ENCODE assay signal across 8 mouse cellular contexts in genomic region chr8:123066101-123066683, GRCm38 (mm10). TPM values are rescaled to one million over a fixed set of nuclear protein-coding genes. Genes with fewer than 3 reads are reported as not detected.
DNase-seq lines count a peak whose midpoint lies in the region; ATAC-seq and TF ChIP-seq lines count a peak whose summit lies in the region.

No protein-coding gene starts in this region.

- peaks cover 17% of the 10 kb centered on the region; the same call in 1 of the 2 replicates for H3K36me3 ChIP-seq in kidney, embryonic 14.5 days (ENCODE audit: control insufficient read depth, insufficient read depth, low read length)
- H3K36me3 ChIP-seq in forebrain, embryonic 16.5 days (ENCODE audit: control insufficient read depth, insufficient read depth): no peaks in the 10 kb centered on the region; the same call in 1 of the 2 replicates
- no peaks in the 10 kb centered on the region for H3K36me3 ChIP-seq in lung, postnatal 0 days (ENCODE audit: insufficient read depth, low read length)

- 31% methylated on average over 7 of the region's 7 CpGs for WGBS in kidney, embryonic 14.5 days
- 39% methylated on average over 7 of the region's 7 CpGs for WGBS in forebrain, embryonic 16.5 days
- 31% methylated on average over 7 of the region's 7 CpGs for WGBS in lung, postnatal 0 days

- H3K9ac ChIP-seq in kidney, embryonic 14.5 days (ENCODE audit: low read depth, low read length): peak overlapping the region; percentile 97
- peak overlapping the region; percentile 84 for H3K9ac ChIP-seq in forebrain, embryonic 16.5 days (replicated peaks; ENCODE audit: low read depth, low read length)
- H3K9ac ChIP-seq in lung, postnatal 0 days (replicated peaks; ENCODE audit: low read depth): peak overlapping the region; percentile 68

- DNase-seq in kidney, adult 18-20 months: no peak
- DNase-seq in R1 (ENCODE audit: low read depth, low spot score): peak; percentile 79
- no peak for DNase-seq in lung, postnatal 0 days (ENCODE audit: low spot score)
- no peak for DNase-seq in urinary bladder, postnatal 36 days (ENCODE audit: low spot score in 2 of 2)
- DNase-seq in cerebellum, postnatal 25 days: no peak

- peak overlapping the region; percentile 67 for H3K4me2 ChIP-seq in kidney, embryonic 14.5 days (replicated peaks; ENCODE audit: low read depth, low read length)
- peak overlapping the region; percentile 80 for H3K4me2 ChIP-seq in forebrain, embryonic 16.5 days (ENCODE audit: low read length)
- H3K4me2 ChIP-seq in lung, postnatal 0 days (replicated peaks; ENCODE audit: low read depth, low read length): peak overlapping the region; percentile 89

- H3K4me3 ChIP-seq in kidney, embryonic 14.5 days (ENCODE audit: low read length): peak overlapping the region; percentile 96
- H3K4me3 ChIP-seq in forebrain, embryonic 16.5 days (replicated peaks; ENCODE audit: low read length): peak overlapping the region; percentile 81
- H3K4me3 ChIP-seq in lung, postnatal 0 days (ENCODE audit: low read depth, low read length): peak overlapping the region; percentile 91

- no peaks in the 10 kb centered on the region for H3K9me3 ChIP-seq in kidney, embryonic 14.5 days (ENCODE audit: control insufficient read depth, low read length)
- H3K9me3 ChIP-seq in forebrain, embryonic 16.5 days (ENCODE audit: control insufficient read depth, low read length): no peaks in the 10 kb centered on the region
- no peaks in the 10 kb centered on the region for H3K9me3 ChIP-seq in lung, postnatal 0 days (ENCODE audit: low read length)

- peak; percentile 44 for TF ChIP-seq CTCF in lung, postnatal 0 days (IDR thresholded peaks at IDR 0.05)

- peak overlapping the region; percentile 89 for H3K27ac ChIP-seq in kidney, embryonic 14.5 days (ENCODE audit: low read depth, low read length)
- H3K27ac ChIP-seq in forebrain, embryonic 16.5 days (ENCODE audit: low read length): peak overlapping the region; percentile 85
- H3K27ac ChIP-seq in lung, postnatal 0 days (ENCODE audit: low read length): peak overlapping the region; percentile 89

- no peak for ATAC-seq in kidney, embryonic 14.5 days (ENCODE audit: low FRiP score, low TSS enrichment)
- no peak for ATAC-seq in forebrain, embryonic 16.5 days
- ATAC-seq in lung, postnatal 0 days: no peak
- no peak for ATAC-seq in granulocyte monocyte progenitor cell, adult 5-6 weeks (replicated peaks; ENCODE audit: poor library complexity, severe bottlenecking)

- H3K27me3 ChIP-seq in kidney, embryonic 14.5 days (ENCODE audit: control insufficient read depth, insufficient read depth, low read length): no peaks in the 10 kb centered on the region
- H3K27me3 ChIP-seq in forebrain, embryonic 16.5 days (replicated peaks; ENCODE audit: control insufficient read depth, insufficient read depth, low read length): no peaks in the 10 kb centered on the region
- H3K27me3 ChIP-seq in lung, postnatal 0 days (replicated peaks; ENCODE audit: insufficient read depth, low read length): no peaks in the 10 kb centered on the region

- peaks cover 16% of the 10 kb centered on the region for H3K4me1 ChIP-seq in kidney, embryonic 14.5 days (ENCODE audit: control insufficient read depth, insufficient read depth, low read length)
- peaks cover 22% of the 10 kb centered on the region for H3K4me1 ChIP-seq in forebrain, embryonic 16.5 days (replicated peaks; ENCODE audit: control insufficient read depth, insufficient read depth, low read length)
- peaks cover 7% of the 10 kb centered on the region; the same call in 1 of the 2 replicates for H3K4me1 ChIP-seq in lung, postnatal 0 days (ENCODE audit: insufficient read depth, low read depth, low read length)

- TF ChIP-seq EP300 in lung, postnatal 0 days (IDR thresholded peaks at IDR 0.05): no peak

RNA-seq across cellular contexts. Expression of gene Spg7, which starts 3.5 kb away (rescaled TPM):
- polyA plus RNA-seq in kidney, embryonic 14.5 days (2014; fragmentation: Nextera tagmentation; extraction: Ambion mirVana): 45.9 and 51.2 TPM in 2 replicates
- polyA plus RNA-seq in forebrain, embryonic 16.5 days (2015; fragmentation: Nextera tagmentation; extraction: Ambion mirVana): 45.3 and 51.8 TPM in 2 replicates
- polyA plus RNA-seq in lung, postnatal 0 days (2015; fragmentation: Nextera tagmentation; extraction: Ambion mirVana): 22.7 and 27.3 TPM in 2 replicates
- total RNA-seq in granulocyte monocyte progenitor cell, adult 5-6 weeks (2014; fragmentation: Nextera tagmentation): 29.5 and 40.3 TPM in 2 replicates
- total RNA-seq in granulocyte monocyte progenitor cell, adult 5-6 weeks (2017): 47.3 and 65.5 TPM in 2 replicates

RNA-seq across cellular contexts. Expression of gene Ankrd11, which starts 24.1 kb away (rescaled TPM):
- 44.3 and 55.5 TPM in 2 replicates for polyA plus RNA-seq in kidney, embryonic 14.5 days (2014; fragmentation: Nextera tagmentation; extraction: Ambion mirVana)
- polyA plus RNA-seq in forebrain, embryonic 16.5 days (2015; fragmentation: Nextera tagmentation; extraction: Ambion mirVana): 30.3 and 33.6 TPM in 2 replicates
- 46.5 and 60.1 TPM in 2 replicates for polyA plus RNA-seq in lung, postnatal 0 days (2015; fragmentation: Nextera tagmentation; extraction: Ambion mirVana)
- total RNA-seq in granulocyte monocyte progenitor cell, adult 5-6 weeks (2014; fragmentation: Nextera tagmentation): 86.3 and 104 TPM in 2 replicates
- total RNA-seq in granulocyte monocyte progenitor cell, adult 5-6 weeks (2017): 63.3 and 63.9 TPM in 2 replicates

RNA-seq across cellular contexts. Expression of gene Rpl13, which starts 36.0 kb away (rescaled TPM):
- 1,702 and 2,075 TPM in 2 replicates for polyA plus RNA-seq in kidney, embryonic 14.5 days (2014; fragmentation: Nextera tagmentation; extraction: Ambion mirVana)
- polyA plus RNA-seq in forebrain, embryonic 16.5 days (2015; fragmentation: Nextera tagmentation; extraction: Ambion mirVana): 777 and 810 TPM in 2 replicates
- polyA plus RNA-seq in lung, postnatal 0 days (2015; fragmentation: Nextera tagmentation; extraction: Ambion mirVana): 1,019 and 1,086 TPM in 2 replicates
- total RNA-seq in granulocyte monocyte progenitor cell, adult 5-6 weeks (2014; fragmentation: Nextera tagmentation): 1,716 and 2,163 TPM in 2 replicates
- total RNA-seq in granulocyte monocyte progenitor cell, adult 5-6 weeks (2017): 2,167 and 2,701 TPM in 2 replicates

RNA-seq across cellular contexts. Expression of gene Cpne7, which starts 51.0 kb away (rescaled TPM):
- 0.11 and 0.41 TPM in 2 replicates for polyA plus RNA-seq in kidney, embryonic 14.5 days (2014; fragmentation: Nextera tagmentation; extraction: Ambion mirVana)
- polyA plus RNA-seq in forebrain, embryonic 16.5 days (2015; fragmentation: Nextera tagmentation; extraction: Ambion mirVana): 2.8 and 7.3 TPM in 2 replicates
- polyA plus RNA-seq in lung, postnatal 0 days (2015; fragmentation: Nextera tagmentation; extraction: Ambion mirVana): 0.94 and 1.3 TPM in 2 replicates
- total RNA-seq in granulocyte monocyte progenitor cell, adult 5-6 weeks (2014; fragmentation: Nextera tagmentation): not detected in 2 replicates
- total RNA-seq in granulocyte monocyte progenitor cell, adult 5-6 weeks (2017): not detected in 2 replicates
